Mouse (Mus musculus) splenic B cell, adult 2 months (primary cell): ENCODE measurements around the gene Spin2e.
"Not testable (repeated sequence)": the region's sequence is repeated elsewhere in the genome, so short reads cannot be mapped to it uniquely, and the experiment has no call there.

Experiments
- DNase-seq: peaks from one replicate; pipeline ENCODE4 v3.0.0-alpha.2; 2011; ENCODE audit warnings: low read depth, low spot score
- H3K27me3 ChIP-seq: 2 replicates; pipeline ENCODE4 v1.6.1; 2012; ENCODE audit warnings: mild to moderate bottlenecking, low read length, moderate library complexity, mixed read lengths; ENCODE audit not compliant: control insufficient read depth, poor library complexity, insufficient read depth, severe bottlenecking
- H3K36me3 ChIP-seq: 2 replicates; pipeline ENCODE4 v1.6.1; 2012; ENCODE audit warnings: mild to moderate bottlenecking, low read length, moderate library complexity, mixed read lengths; ENCODE audit not compliant: control insufficient read depth, poor library complexity, insufficient read depth, severe bottlenecking

Spin2e gene

DNA sequence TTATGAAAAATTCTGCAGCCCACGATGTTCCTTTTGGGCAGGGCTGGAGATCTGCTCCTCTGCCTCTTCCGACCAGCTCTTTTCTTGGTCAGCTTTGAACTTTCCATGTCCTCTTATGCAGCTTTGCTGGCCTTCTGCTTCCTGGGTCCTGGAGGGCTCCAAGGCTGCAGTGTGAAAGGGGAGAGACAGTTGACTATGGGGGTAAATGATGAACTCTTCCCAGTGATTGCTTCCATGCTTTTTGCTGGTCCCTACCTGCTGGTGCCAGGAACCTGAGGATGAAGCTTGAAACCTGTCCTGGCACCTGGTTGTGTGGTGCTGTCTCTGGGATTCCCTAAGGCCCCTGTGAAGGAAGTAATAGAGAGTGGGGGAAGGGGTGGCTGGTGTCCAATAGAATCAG lies at the start of gene Spin2e:
Gene Spin2e (minus strand): TSS at position 101 of the 400 bp plus-strand sequence.
- H3K27me3 ChIP-seq, DNase-seq: not testable (repeated sequence)

DNA sequence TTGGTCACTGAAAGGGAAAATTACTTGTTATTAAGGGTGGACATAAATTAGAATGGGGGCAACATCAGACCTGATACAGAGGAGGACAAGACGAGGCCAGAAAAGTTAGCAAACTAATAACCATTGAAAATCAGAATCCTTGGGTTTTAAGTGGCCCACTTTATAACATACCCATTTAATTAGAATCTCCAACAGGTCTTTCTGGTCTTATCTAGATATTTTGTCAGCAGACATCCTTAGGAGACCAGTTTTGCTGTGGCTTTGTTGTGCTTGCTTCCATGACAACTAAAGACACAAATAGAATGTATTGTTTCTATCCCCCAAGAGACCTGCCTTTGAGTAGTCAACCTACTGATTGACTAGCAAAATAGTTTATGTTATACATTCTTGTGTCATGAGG lies 44.5 kb downstream of the Spin2e start, which contains the start of gene Gm21883:
Gene Gm21883 (minus strand): TSS at position 101 of the 400 bp plus-strand sequence.
- H3K27me3 ChIP-seq, DNase-seq, H3K36me3 ChIP-seq: not testable (repeated sequence)

More for the DNA sequence above, at the start of gene Spin2e:
- not testable (repeated sequence) for H3K36me3 ChIP-seq
